Mouse (Mus musculus) intestine, embryonic 14.5 days (tissue): ENCODE measurements around the gene Mmp23. TPM values are rescaled to one million over a fixed set of nuclear protein-coding genes. Genes with fewer than 3 reads are reported as not detected.

Source experiments
- ATAC-seq: fragments of 200-750 bp; cut with Nextera tagmentation; replicated peaks from 2 replicates; pipeline ENCODE4 v1.8.0; 2017; ENCODE audit warnings: low read depth, moderate number of reproducible peaks, moderate TSS enrichment, moderate library complexity; ENCODE audit not compliant: low FRiP score, low TSS enrichment
- DNase-seq: peaks from one replicate; pipeline ENCODE4 v3.0.0-alpha.2; 2018; ENCODE audit warnings: low spot score
- H3K27ac ChIP-seq: fragments of 300-500 bp; sonication (generic); 2 replicates; pipeline ENCODE4 v1.5.1; 2014; ENCODE audit warnings: low read depth, mild to moderate bottlenecking, control low read depth
- H3K27me3 ChIP-seq: fragments of 300-500 bp; sonication (generic); replicated peaks from 2 replicates; pipeline ENCODE4 v1.6.1; 2014; ENCODE audit warnings: low read length, control low read depth; ENCODE audit not compliant: control insufficient read depth, insufficient read depth
- H3K36me3 ChIP-seq: fragments of 300-500 bp; sonication (generic); 2 replicates; pipeline ENCODE4 v1.6.1; 2014; ENCODE audit warnings: low read length, control low read depth; ENCODE audit not compliant: control insufficient read depth, insufficient read depth
- H3K4me1 ChIP-seq: fragments of 300-500 bp; sonication (generic); replicated peaks from 2 replicates; pipeline ENCODE4 v1.6.1; 2014; ENCODE audit warnings: low read length, control low read depth, mixed read lengths; ENCODE audit not compliant: control insufficient read depth, insufficient read depth
- H3K4me2 ChIP-seq: fragments of 300-500 bp; sonication (generic); 2 replicates; pipeline ENCODE4 v1.6.1; 2014; ENCODE audit warnings: low read length
- H3K4me3 ChIP-seq: fragments of 300-500 bp; sonication (generic); 2 replicates; pipeline ENCODE4 v1.5.1; 2014; ENCODE audit warnings: low read depth, low read length, control low read depth, mixed read lengths
- H3K9ac ChIP-seq: fragments of 300-500 bp; sonication (generic); 2 replicates; pipeline ENCODE4 v1.6.1; 2014; ENCODE audit warnings: mild to moderate bottlenecking, low read length
- H3K9me3 ChIP-seq: fragments of 300-500 bp; sonication (generic); 2 replicates; pipeline ENCODE4 v1.6.1; 2016; ENCODE audit warnings: low read length, control low read depth; ENCODE audit not compliant: control insufficient read depth
- WGBS: fragments of 180-500 bp; shearing (Covaris S2); extraction: QIAGEN DNeasy Blood & Tissue Kit; methylation state at CpG from one replicate; pipeline ENCODE4 v1.1.7; 2014; 5-methylcytosine and 5-hydroxymethylcytosine counted together
- polyA plus RNA-seq: library from polyadenylated mRNA; unstranded; fragments of >200 nt; fragmentation: Nextera tagmentation; extraction: Ambion mirVana; gene quantifications from 2 replicates; pipeline ENCODE4 v1.2.1, GENCODE M21; 2014

Gene Mmp23
- polyA plus RNA-seq, 1 experiment from 2014 or later, result 31.1 TPM

- H3K4me3 ChIP-seq, result no peak overlapping the region
- ATAC-seq, result no peak
- H3K9ac ChIP-seq, result no peak overlapping the region
- no peaks in the 10 kb centered on the region for H3K27me3 ChIP-seq
- H3K27ac ChIP-seq, result no peak overlapping the region
- DNase-seq, result no peak
- H3K36me3 ChIP-seq, result peaks cover 73% of the 10 kb centered on the region
- WGBS, result 92% methylated on average over 5 of the region's 5 CpGs
- H3K4me1 ChIP-seq, result no peaks in the 10 kb centered on the region
- no peaks in the 10 kb centered on the region for H3K9me3 ChIP-seq
- no peak overlapping the region for H3K4me2 ChIP-seq
Measured at GRCm38 (mm10) chr4:155618321-155618720, 34.9 kb downstream of the Mmp23 start.

DNA sequence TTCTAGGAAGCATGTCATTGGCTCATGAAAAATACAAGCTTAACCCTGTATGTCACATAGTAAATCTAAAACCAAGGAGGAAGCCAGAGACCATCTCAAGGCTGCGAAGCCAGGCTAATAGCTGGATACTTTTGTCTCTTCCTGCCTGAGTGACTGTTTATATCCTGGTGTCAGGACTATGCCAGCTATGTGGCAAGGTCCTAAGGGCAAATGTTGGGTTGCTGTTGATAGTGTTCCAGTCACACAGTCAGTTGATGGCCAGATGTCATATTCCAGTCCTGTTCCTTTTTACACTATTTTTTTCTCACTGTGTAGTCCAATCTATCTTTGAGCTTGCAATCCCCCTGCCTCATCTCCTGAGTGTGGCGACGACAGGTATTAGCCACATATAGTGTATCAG is 39.9 kb downstream of the Mmp23 start:
- H3K4me1 ChIP-seq, result no peaks in the 10 kb centered on the region
- DNase-seq (no peak), ATAC-seq (no peak)
- no peaks in the 10 kb centered on the region for H3K9me3 ChIP-seq
- no peak overlapping the region for H3K4me3 ChIP-seq
- no peak overlapping the region for H3K27ac ChIP-seq
- no peaks in the 10 kb centered on the region for H3K27me3 ChIP-seq
- H3K4me2 ChIP-seq, result no peak overlapping the region
- 92% methylated on average over 3 of the region's 3 CpGs for WGBS
- no peak overlapping the region for H3K9ac ChIP-seq
- H3K36me3 ChIP-seq, result peaks cover 76% of the 10 kb centered on the region

DNA sequence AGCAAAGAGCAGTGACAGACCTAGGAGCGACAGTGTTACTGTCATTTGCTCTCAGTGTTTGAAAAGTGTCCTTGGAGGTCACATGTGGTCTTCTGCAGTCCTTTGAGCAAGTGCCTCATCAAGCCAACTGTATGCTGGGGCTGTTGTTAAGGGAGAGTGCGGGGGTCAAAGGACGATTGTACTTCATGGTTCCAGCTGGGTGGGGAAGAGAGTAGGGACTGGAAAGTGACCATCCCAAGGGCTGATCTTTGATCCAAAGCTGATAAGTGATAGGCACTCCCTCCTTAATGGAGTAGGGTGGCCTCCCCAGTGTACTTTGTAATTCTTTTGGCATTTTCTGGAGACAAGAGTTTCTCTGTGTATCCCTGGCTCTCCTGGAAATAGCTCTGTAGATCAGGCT is 41.3 kb downstream of the Mmp23 start:
- Histone ChIP-seq H3K4me2 (no peak overlapping the region), H3K9ac (no peak overlapping the region), H3K36me3 (peaks cover 62% of the 10 kb centered on the region), H3K4me3 (no peak overlapping the region), H3K9me3 (no peaks in the 10 kb centered on the region), H3K4me1 (no peaks in the 10 kb centered on the region), H3K27me3 (no peaks in the 10 kb centered on the region), H3K27ac (no peak overlapping the region)
- ATAC-seq, result no peak
- WGBS, result 94% methylated on average over 3 of the region's 3 CpGs
- no peak for DNase-seq

DNA sequence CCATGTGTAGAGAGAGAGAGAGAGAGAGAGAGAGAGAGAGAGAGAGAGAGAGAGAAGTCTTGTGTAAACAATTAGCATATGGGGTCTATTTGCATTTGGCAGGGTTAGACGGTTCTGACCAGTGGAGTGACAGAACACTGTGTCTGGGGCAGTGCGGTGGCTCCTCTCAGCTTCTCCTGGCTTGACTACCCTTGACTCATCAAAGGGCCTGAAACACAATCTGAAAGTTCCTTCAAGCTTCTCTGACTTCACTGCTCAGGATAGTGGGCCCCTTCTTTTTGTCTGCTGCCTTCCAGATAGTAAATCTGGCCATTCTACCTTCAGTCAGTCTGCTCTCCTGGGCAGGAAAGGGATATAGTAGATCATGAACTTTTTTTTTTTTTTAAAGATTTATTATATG is 46.4 kb downstream of the Mmp23 start:
- ATAC-seq, result no peak
- DNase-seq, result no peak
- Histone ChIP-seq H3K4me2 (no peak overlapping the region), H3K36me3 (peaks cover 26% of the 10 kb centered on the region), H3K9me3 (no peaks in the 10 kb centered on the region), H3K4me1 (peaks cover 3% of the 10 kb centered on the region; the same call in 1 of the 2 replicates), H3K4me3 (no peak overlapping the region), H3K27me3 (no peaks in the 10 kb centered on the region), H3K27ac (no peak overlapping the region), H3K9ac (no peak overlapping the region)
- 64% methylated on average over 2 of the region's 2 CpGs for WGBS

- 84% methylated on average over 4 of the region's 4 CpGs for WGBS
- peaks cover 6% of the 10 kb centered on the region for H3K4me1 ChIP-seq
- H3K27me3 ChIP-seq, result no peaks in the 10 kb centered on the region
- no peak overlapping the region for H3K9ac ChIP-seq
- H3K36me3 ChIP-seq, result peaks cover 12% of the 10 kb centered on the region
- ATAC-seq (no peak), DNase-seq (no peak)
- no peaks in the 10 kb centered on the region for H3K9me3 ChIP-seq
- H3K4me2 ChIP-seq, result no peak overlapping the region
- no peak overlapping the region for H3K4me3 ChIP-seq
- no peak overlapping the region for H3K27ac ChIP-seq
Measured at GRCm38 (mm10) chr4:155605132-155605531, 48.1 kb downstream of the Mmp23 start.

GRCm38 (mm10) chr4:155603801-155604200 is 49.4 kb downstream of the Mmp23 start:
- H3K4me1 ChIP-seq, result peaks cover 6% of the 10 kb centered on the region
- ATAC-seq (no peak), DNase-seq (no peak)
- H3K4me3 ChIP-seq, result no peak overlapping the region
- H3K9ac ChIP-seq, result no peak overlapping the region
- peaks cover 5% of the 10 kb centered on the region; the same call in 1 of the 2 replicates for H3K36me3 ChIP-seq
- 88% methylated on average over 6 of the region's 6 CpGs for WGBS
- no peak overlapping the region for H3K4me2 ChIP-seq
- H3K9me3 ChIP-seq, result no peaks in the 10 kb centered on the region
- H3K27me3 ChIP-seq, result no peaks in the 10 kb centered on the region
- H3K27ac ChIP-seq, result no peak overlapping the region

- H3K36me3 ChIP-seq, result peaks cover 5% of the 10 kb centered on the region; the same call in 1 of the 2 replicates
- H3K4me3 ChIP-seq, result no peak overlapping the region
- no peaks in the 10 kb centered on the region for H3K27me3 ChIP-seq
- WGBS, result 96% methylated on average over 1 of the region's 1 CpGs
- peaks cover 6% of the 10 kb centered on the region for H3K4me1 ChIP-seq
- H3K9ac ChIP-seq, result no peak overlapping the region
- peak overlapping the region; percentile 72 for H3K4me2 ChIP-seq
- H3K9me3 ChIP-seq, result no peaks in the 10 kb centered on the region
- no peak for DNase-seq
- no peak for ATAC-seq
- no peak overlapping the region for H3K27ac ChIP-seq
Measured at GRCm38 (mm10) chr4:155602753-155603152, 50.4 kb downstream of the Mmp23 start.

GRCm38 (mm10) chr4:155601997-155602456 is 51.2 kb downstream of the Mmp23 start:
- H3K36me3 ChIP-seq, result peaks cover 5% of the 10 kb centered on the region; the same call in 1 of the 2 replicates
- H3K27ac ChIP-seq, result peak overlapping the region; percentile 99
- H3K9ac ChIP-seq, result peak overlapping the region; percentile 95
- H3K4me1 ChIP-seq, result peaks cover 6% of the 10 kb centered on the region
- no peaks in the 10 kb centered on the region for H3K9me3 ChIP-seq
- peak overlapping the region; percentile 72 for H3K4me2 ChIP-seq
- H3K27me3 ChIP-seq, result no peaks in the 10 kb centered on the region
- peak overlapping the region; percentile 84 for H3K4me3 ChIP-seq
- ATAC-seq (no peak; the same call in 1 of the 2 replicates), DNase-seq (no peak)
- 2% methylated on average over 31 of the region's 31 CpGs for WGBS
